In the genomic region with DNA sequence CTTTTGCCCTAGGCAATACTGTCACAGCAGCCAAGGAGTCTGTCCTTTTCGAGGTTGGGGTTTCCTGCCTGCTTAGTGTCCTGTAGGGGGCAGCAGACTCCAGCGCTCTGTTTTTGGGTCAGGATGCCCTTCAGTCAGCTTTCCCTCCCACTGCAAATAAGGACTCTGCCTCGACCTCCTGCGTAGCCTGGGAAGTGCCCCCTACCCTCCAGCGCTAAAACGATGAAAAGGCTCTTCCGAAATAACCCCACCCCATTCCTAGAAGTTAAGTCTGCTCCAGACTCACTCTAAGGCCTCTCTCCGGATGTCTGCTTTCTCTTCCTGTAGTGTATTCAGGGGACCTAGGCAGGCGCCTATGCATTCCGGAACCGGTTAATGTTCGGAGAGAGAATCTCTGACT, we compare ENCODE assay signal across 1 mouse cellular context.
TF ChIP-seq lines count a peak whose summit lies in the region.

No protein-coding gene starts in this region.

TF ChIP-seq in CH12.LX, 34 proteins besides CTCF, POLR2A, EP300 and RAD21 (continued from another document):
- peak; percentile 56; the same call in 1 of the 2 replicates for TF ChIP-seq ELF1 (IDR thresholded peaks at IDR 0.05; ENCODE audit: low read depth, low read length)
- TF ChIP-seq CHD2 (IDR thresholded peaks at IDR 0.05; ENCODE audit: low read length) = no peak
- peak; percentile 84 for TF ChIP-seq SMC3 (IDR thresholded peaks at IDR 0.05; ENCODE audit: low read depth, low read length)
- TF ChIP-seq KAT2A (IDR thresholded peaks at IDR 0.05; ENCODE audit: insufficient replicate concordance, low read length) = no peak
- TF ChIP-seq MAX (IDR thresholded peaks at IDR 0.05; ENCODE audit: low read length) = no peak; the same call in 1 of the 2 replicates
- 0 out of 2 replicates have a peak, but pooled peaks have one; percentile 33 for TF ChIP-seq TCF12 (IDR thresholded peaks at IDR 0.05; ENCODE audit: low read depth, low read length)
- no peak for TF ChIP-seq GABPA (IDR thresholded peaks at IDR 0.05; ENCODE audit: insufficient replicate concordance, low read depth, low read length)
- TF ChIP-seq HCFC1 (IDR thresholded peaks at IDR 0.05; ENCODE audit: low read depth, low read length) = no peak; the same call in 1 of the 2 replicates
- 0 out of 2 replicates have a peak, but pooled peaks have one; percentile 43 for TF ChIP-seq TBP (conservative IDR thresholded peaks at IDR 0.05; ENCODE audit: low read depth, low read length)
- peak; percentile 49; the same call in 1 of the 2 replicates for TF ChIP-seq IRF4 (IDR thresholded peaks at IDR 0.05; ENCODE audit: low read depth, low read length)
- no peak for TF ChIP-seq ETS1 (conservative IDR thresholded peaks at IDR 0.05; ENCODE audit: low read depth, low read length)
- no peak for TF ChIP-seq ZKSCAN1 (IDR thresholded peaks at IDR 0.05; ENCODE audit: borderline replicate concordance, low read depth, low read length)
- TF ChIP-seq ZC3H11A (IDR thresholded peaks at IDR 0.05; ENCODE audit: low read depth, low read length) = peak; percentile 63
